Mouse (Mus musculus): ENCODE measurements around the gene Myh10. TPM values are rescaled to one million over a fixed set of nuclear protein-coding genes. Genes with fewer than 3 reads are reported as not detected.

The Myh10 gene
- polyA plus RNA-seq, 1 experiment from 2014 or later, result 94.9 TPM

GRCm38 (mm10) chr11:68769770-68770510 lies 78.6 kb downstream of the Myh10 start:
- Histone ChIP-seq H3K9ac (ENCODE audit: low read depth, low read length) (no peak overlapping the region), H3K27me3 (replicated peaks; ENCODE audit: control insufficient read depth, insufficient read depth, low read length) (no peaks in the 10 kb centered on the region), H3K9me3 (ENCODE audit: control insufficient read depth, low read length) (no peaks in the 10 kb centered on the region), H3K4me1 (ENCODE audit: control insufficient read depth, insufficient read depth, low read depth, low read length) (no peaks in the 10 kb centered on the region), H3K27ac (ENCODE audit: low read depth, low read length) (no peak overlapping the region), H3K36me3 (ENCODE audit: control insufficient read depth, insufficient read depth, low read length) (peaks cover 50% of the 10 kb centered on the region), H3K4me3 (ENCODE audit: low read length) (no peak overlapping the region), H3K4me2 (ENCODE audit: low read length) (no peak overlapping the region)
- ATAC-seq, result no peak
- 93% methylated on average over 9 of the region's 9 CpGs for WGBS

- no peak overlapping the region for H3K4me3 ChIP-seq (ENCODE audit: low read length)
These were observed 84.8 kb downstream of the Myh10 start for GRCm38 (mm10) chr11:68776147-68776655.

GRCm38 (mm10) chr11:68777933-68778332 lies 86.6 kb downstream of the Myh10 start:
- ATAC-seq, result no peak
- Histone ChIP-seq H3K27ac (ENCODE audit: low read depth, low read length) (no peak overlapping the region), H3K4me1 (ENCODE audit: control insufficient read depth, insufficient read depth, low read depth, low read length) (no peaks in the 10 kb centered on the region), H3K4me3 (ENCODE audit: low read length) (no peak overlapping the region), H3K9me3 (ENCODE audit: control insufficient read depth, low read length) (no peaks in the 10 kb centered on the region), H3K4me2 (ENCODE audit: low read length) (no peak overlapping the region), H3K27me3 (replicated peaks; ENCODE audit: control insufficient read depth, insufficient read depth, low read length) (no peaks in the 10 kb centered on the region), H3K9ac (ENCODE audit: low read depth, low read length) (no peak overlapping the region), H3K36me3 (ENCODE audit: control insufficient read depth, insufficient read depth, low read length) (peaks cover 3% of the 10 kb centered on the region)
- WGBS, result 83% methylated on average over 11 of the region's 11 CpGs

More at GRCm38 (mm10) chr11:68776147-68776655, 84.8 kb downstream of the Myh10 start:
- no peak for ATAC-seq
- H3K27ac ChIP-seq (ENCODE audit: low read depth, low read length), result no peak overlapping the region
- WGBS, result 87% methylated on average over 7 of the region's 7 CpGs
- H3K9me3 ChIP-seq (ENCODE audit: control insufficient read depth, low read length), result no peaks in the 10 kb centered on the region
- H3K27me3 ChIP-seq (replicated peaks; ENCODE audit: control insufficient read depth, insufficient read depth, low read length), result no peaks in the 10 kb centered on the region
- no peak overlapping the region for H3K9ac ChIP-seq (ENCODE audit: low read depth, low read length)
- H3K36me3 ChIP-seq (ENCODE audit: control insufficient read depth, insufficient read depth, low read length), result peaks cover 14% of the 10 kb centered on the region
- H3K4me1 ChIP-seq (ENCODE audit: control insufficient read depth, insufficient read depth, low read depth, low read length), result no peaks in the 10 kb centered on the region
- no peak overlapping the region for H3K4me2 ChIP-seq (ENCODE audit: low read length)

- peaks cover 7% of the 10 kb centered on the region; the same call in 1 of the 2 replicates for H3K36me3 ChIP-seq (ENCODE audit: control insufficient read depth, insufficient read depth, low read length)
These were observed 87.5 kb downstream of the Myh10 start for GRCm38 (mm10) chr11:68778855-68779254.

GRCm38 (mm10) chr11:68779735-68780465 lies 88.5 kb downstream of the Myh10 start:
- H3K9ac ChIP-seq (ENCODE audit: low read depth, low read length), result no peak overlapping the region
- no peaks in the 10 kb centered on the region for H3K9me3 ChIP-seq (ENCODE audit: control insufficient read depth, low read length)
- H3K4me3 ChIP-seq (ENCODE audit: low read length), result no peak overlapping the region
- no peaks in the 10 kb centered on the region for H3K27me3 ChIP-seq (replicated peaks; ENCODE audit: control insufficient read depth, insufficient read depth, low read length)
- H3K4me2 ChIP-seq (ENCODE audit: low read length), result no peak overlapping the region
- no peak for ATAC-seq
- no peaks in the 10 kb centered on the region for H3K4me1 ChIP-seq (ENCODE audit: control insufficient read depth, insufficient read depth, low read depth, low read length)
- peaks cover 14% of the 10 kb centered on the region for H3K36me3 ChIP-seq (ENCODE audit: control insufficient read depth, insufficient read depth, low read length)
- WGBS, result 80% methylated on average over 10 of the region's 10 CpGs
- H3K27ac ChIP-seq (ENCODE audit: low read depth, low read length), result no peak overlapping the region

More at GRCm38 (mm10) chr11:68778855-68779254, 87.5 kb downstream of the Myh10 start:
- Histone ChIP-seq H3K27ac (ENCODE audit: low read depth, low read length) (no peak overlapping the region), H3K4me2 (ENCODE audit: low read length) (no peak overlapping the region), H3K27me3 (replicated peaks; ENCODE audit: control insufficient read depth, insufficient read depth, low read length) (no peaks in the 10 kb centered on the region), H3K4me1 (ENCODE audit: control insufficient read depth, insufficient read depth, low read depth, low read length) (no peaks in the 10 kb centered on the region), H3K9ac (ENCODE audit: low read depth, low read length) (no peak overlapping the region), H3K9me3 (ENCODE audit: control insufficient read depth, low read length) (no peaks in the 10 kb centered on the region), H3K4me3 (ENCODE audit: low read length) (no peak overlapping the region)
- ATAC-seq, result no peak

- no peak for ATAC-seq
- H3K27me3 ChIP-seq (replicated peaks; ENCODE audit: control insufficient read depth, insufficient read depth, low read length), result no peaks in the 10 kb centered on the region
- no peaks in the 10 kb centered on the region for H3K9me3 ChIP-seq (ENCODE audit: control insufficient read depth, low read length)
- no peak overlapping the region for H3K9ac ChIP-seq (ENCODE audit: low read depth, low read length)
- H3K4me3 ChIP-seq (ENCODE audit: low read length), result no peak overlapping the region
- no peaks in the 10 kb centered on the region for H3K4me1 ChIP-seq (ENCODE audit: control insufficient read depth, insufficient read depth, low read depth, low read length)
- no peak overlapping the region for H3K4me2 ChIP-seq (ENCODE audit: low read length)
- no peak overlapping the region for H3K27ac ChIP-seq (ENCODE audit: low read depth, low read length)
- WGBS, result 90% methylated on average over 12 of the region's 14 CpGs
- peaks cover 21% of the 10 kb centered on the region for H3K36me3 ChIP-seq (ENCODE audit: control insufficient read depth, insufficient read depth, low read length)
These were observed 89.2 kb downstream of the Myh10 start for GRCm38 (mm10) chr11:68780466-68781114.

- Histone ChIP-seq H3K27me3 (replicated peaks; ENCODE audit: control insufficient read depth, insufficient read depth, low read length) (no peaks in the 10 kb centered on the region), H3K27ac (ENCODE audit: low read depth, low read length) (no peak overlapping the region), H3K9me3 (ENCODE audit: control insufficient read depth, low read length) (no peaks in the 10 kb centered on the region), H3K4me2 (ENCODE audit: low read length) (no peak overlapping the region), H3K36me3 (ENCODE audit: control insufficient read depth, insufficient read depth, low read length) (peaks cover 28% of the 10 kb centered on the region), H3K4me1 (ENCODE audit: control insufficient read depth, insufficient read depth, low read depth, low read length) (no peaks in the 10 kb centered on the region), H3K4me3 (ENCODE audit: low read length) (no peak overlapping the region), H3K9ac (ENCODE audit: low read depth, low read length) (no peak overlapping the region)
- ATAC-seq, result no peak
- 91% methylated on average over 9 of the region's 9 CpGs for WGBS
These were observed 91.0 kb downstream of the Myh10 start for GRCm38 (mm10) chr11:68782336-68782735.

- ATAC-seq, result no peak
- H3K9me3 ChIP-seq (ENCODE audit: control insufficient read depth, low read length), result no peaks in the 10 kb centered on the region
- peaks cover 54% of the 10 kb centered on the region for H3K36me3 ChIP-seq (ENCODE audit: control insufficient read depth, insufficient read depth, low read length)
- H3K4me2 ChIP-seq (ENCODE audit: low read length), result no peak overlapping the region
- H3K27me3 ChIP-seq (replicated peaks; ENCODE audit: control insufficient read depth, insufficient read depth, low read length), result no peaks in the 10 kb centered on the region
- 86% methylated on average over 8 of the region's 8 CpGs for WGBS
- H3K27ac ChIP-seq (ENCODE audit: low read depth, low read length), result no peak overlapping the region
- no peak overlapping the region for H3K4me3 ChIP-seq (ENCODE audit: low read length)
- H3K9ac ChIP-seq (ENCODE audit: low read depth, low read length), result no peak overlapping the region
- no peaks in the 10 kb centered on the region for H3K4me1 ChIP-seq (ENCODE audit: control insufficient read depth, insufficient read depth, low read depth, low read length)
These were observed 94.5 kb downstream of the Myh10 start for GRCm38 (mm10) chr11:68785813-68786212.

GRCm38 (mm10) chr11:68787222-68787621 lies 95.9 kb downstream of the Myh10 start:
- Histone ChIP-seq H3K9me3 (ENCODE audit: control insufficient read depth, low read length) (no peaks in the 10 kb centered on the region), H3K4me2 (ENCODE audit: low read length) (no peak overlapping the region), H3K9ac (ENCODE audit: low read depth, low read length) (no peak overlapping the region), H3K4me1 (ENCODE audit: control insufficient read depth, insufficient read depth, low read depth, low read length) (no peaks in the 10 kb centered on the region), H3K4me3 (ENCODE audit: low read length) (no peak overlapping the region), H3K27me3 (replicated peaks; ENCODE audit: control insufficient read depth, insufficient read depth, low read length) (no peaks in the 10 kb centered on the region), H3K27ac (ENCODE audit: low read depth, low read length) (no peak overlapping the region), H3K36me3 (ENCODE audit: control insufficient read depth, insufficient read depth, low read length) (peaks cover 67% of the 10 kb centered on the region)
- ATAC-seq, result no peak
- WGBS, result 81% methylated on average over 9 of the region's 9 CpGs

Measured in hindbrain, embryonic 16.5 days (tissue).